Mouse (Mus musculus): ENCODE results near the gene Cd209g.
"Not testable (repeated sequence)": the region's sequence is repeated elsewhere in the genome, so short reads cannot be mapped to it uniquely, and the experiment has no call there.

The Cd209g gene

GRCm38 (mm10) chr8:4133798-4134197, at the start of gene Cd209g:
Gene Cd209g (plus strand): TSS chr8:4134098.
- CTCF ChIA-PET = interaction anchor here (1.2 kb wide), 1 partner anchor 189 kb away, joined by 14 read pairs; no protein-coding TSS in a partner anchor

- CTCF ChIA-PET = not testable (repeated sequence)
Measured at GRCm38 (mm10) chr8:4087180-4087722, 46.6 kb upstream of the Cd209g start.

GRCm38 (mm10) chr8:4088514-4088913, 45.4 kb upstream of the Cd209g start:
- CTCF ChIA-PET = not testable (repeated sequence)

GRCm38 (mm10) chr8:4105735-4106134, 28.2 kb upstream of the Cd209g start, which contains the start of gene Cd209f:
Gene Cd209f (minus strand): TSS chr8:4105835.
- CTCF ChIA-PET = not testable (repeated sequence)

- CTCF ChIA-PET = interaction anchor here (0.6 kb wide), 3 partner anchors 24 to 230 kb away, joined by 3 to 10 read pairs (median 4); no protein-coding TSS in a partner anchor
Measured at GRCm38 (mm10) chr8:4139660-4140646, 6.1 kb downstream of the Cd209g start.

- CTCF ChIA-PET = interaction anchor here (0.6 to 0.9 kb wide), 5 partner anchors 40 to 342 kb away, joined by 3 to 8 read pairs (median 3); no protein-coding TSS in a partner anchor
Measured at GRCm38 (mm10) chr8:4141721-4142120, 7.8 kb downstream of the Cd209g start.

GRCm38 (mm10) chr8:4147272-4147671, 13.4 kb downstream of the Cd209g start:
- CTCF ChIA-PET = no interaction called here

GRCm38 (mm10) chr8:4154878-4155277, 21.0 kb downstream of the Cd209g start:
- CTCF ChIA-PET = no interaction called here

GRCm38 (mm10) chr8:4162786-4163185, 28.9 kb downstream of the Cd209g start:
- CTCF ChIA-PET = no interaction called here

- CTCF ChIA-PET = no interaction called here
Measured at GRCm38 (mm10) chr8:4165176-4165851, 31.4 kb downstream of the Cd209g start.

- CTCF ChIA-PET = no interaction called here
Measured at GRCm38 (mm10) chr8:4165852-4166751, 32.2 kb downstream of the Cd209g start, which contains the start of gene Evi5l. Gene Evi5l (plus strand): TSS chr8:4166567.

GRCm38 (mm10) chr8:4166881-4167525, 33.1 kb downstream of the Cd209g start:
- CTCF ChIA-PET = no interaction called here

- CTCF ChIA-PET = no interaction called here
Measured at GRCm38 (mm10) chr8:4167918-4168317, 34.0 kb downstream of the Cd209g start.

GRCm38 (mm10) chr8:4172486-4172885, 38.6 kb downstream of the Cd209g start:
- CTCF ChIA-PET = no interaction called here

GRCm38 (mm10) chr8:4174018-4174417, 40.1 kb downstream of the Cd209g start:
- CTCF ChIA-PET = no interaction called here

- CTCF ChIA-PET = no interaction called here
Measured at GRCm38 (mm10) chr8:4183409-4183808, 49.5 kb downstream of the Cd209g start.

GRCm38 (mm10) chr8:4186151-4186550, 52.3 kb downstream of the Cd209g start:
- CTCF ChIA-PET = no interaction called here
